Mouse (Mus musculus) heart, adult 2 months (tissue): ENCODE measurements around the gene Bsn. TPM values are rescaled to one million over a fixed set of nuclear protein-coding genes. Genes with fewer than 3 reads are reported as not detected.

Source experiments
- DNase-seq, 2 experiments: peaks; one replicate each; pipeline ENCODE4 v3.0.0; 2021
- H3K27ac ChIP-seq: fragments of 200-600 bp; 2 replicates; pipeline ENCODE4 v1.8.1; 2022
- H3K27me3 ChIP-seq: fragments of 200-500 bp; 2 replicates; pipeline ENCODE4 v1.6.1; 2012; ENCODE audit warnings: mild to moderate bottlenecking, low read length, inconsistent platforms, mixed read lengths; ENCODE audit not compliant: control insufficient read depth, insufficient read depth
- H3K36me3 ChIP-seq: fragments of 200-500 bp; 2 replicates; pipeline ENCODE4 v1.6.1; 2012; ENCODE audit warnings: low read length, inconsistent platforms; ENCODE audit not compliant: control insufficient read depth, insufficient read depth
- H3K4me1 ChIP-seq: fragments of 200-500 bp; 2 replicates; pipeline ENCODE4 v1.6.1; 2011; ENCODE audit warnings: low read length; ENCODE audit not compliant: control insufficient read depth, insufficient read depth
- H3K4me3 ChIP-seq: fragments of 200-600 bp; 2 replicates; pipeline ENCODE4 v1.8.1; 2022
- H3K79me2 ChIP-seq: fragments of 200-500 bp; replicated peaks from 2 replicates; pipeline ENCODE4 v1.6.1; 2012; ENCODE audit warnings: mild to moderate bottlenecking, inconsistent platforms, low read length, moderate library complexity, mixed read lengths; ENCODE audit not compliant: control insufficient read depth, insufficient read depth
- H3K9ac ChIP-seq: fragments of 200-500 bp; 2 replicates; pipeline ENCODE4 v1.6.1; 2012; ENCODE audit warnings: low read depth, mild to moderate bottlenecking, control low read depth, inconsistent platforms, low read length, mixed read lengths
- CTCF ChIP-seq: fragments of 200-600 bp; IDR thresholded peaks from 2 replicates; pipeline ENCODE4 v1.8.1; 2022; ENCODE audit warnings: antibody characterized with exemption, mild to moderate bottlenecking, moderate library complexity
- EP300 ChIP-seq: fragments of 200-500 bp; IDR thresholded peaks from 2 replicates; pipeline ENCODE4 v1.6.1; 2011; ENCODE audit warnings: low read depth, low read length, control low read depth; ENCODE audit not compliant: insufficient read depth
- POLR2A ChIP-seq: fragments of 200-500 bp; IDR thresholded peaks from 2 replicates; pipeline ENCODE4 v1.6.1; 2011; ENCODE audit warnings: mild to moderate bottlenecking, low read depth, low read length, control low read depth; ENCODE audit not compliant: insufficient read depth
- WGBS: fragments of 180-500 bp; shearing (Covaris S2); methylation state at CpG from one replicate; pipeline ENCODE4 v1.1.7; 2018; 5-methylcytosine and 5-hydroxymethylcytosine counted together
- intact Hi-C: fragments of 180-260 bp; cut with DNase I; formaldehyde crosslinking; loops from one replicate; pipeline ENCODE4 v1.15.1; 2025
- polyA plus RNA-seq: library from polyadenylated mRNA; depleted of rRNA; stranded (reverse); fragments of >200 nt; gene quantifications from 2 replicates; pipeline ENCODE4 v1.2.3, GENCODE M21; 2012
- total RNA-seq, 2 experiments: library from RNA; stranded (reverse); gene quantifications; 2 replicates each; pipeline ENCODE4 v1.2.3; 2021

Gene Bsn
- total and polyA plus RNA-seq, 3 experiments, result 0.03 to 0.10 (median 0.05) TPM

DNA sequence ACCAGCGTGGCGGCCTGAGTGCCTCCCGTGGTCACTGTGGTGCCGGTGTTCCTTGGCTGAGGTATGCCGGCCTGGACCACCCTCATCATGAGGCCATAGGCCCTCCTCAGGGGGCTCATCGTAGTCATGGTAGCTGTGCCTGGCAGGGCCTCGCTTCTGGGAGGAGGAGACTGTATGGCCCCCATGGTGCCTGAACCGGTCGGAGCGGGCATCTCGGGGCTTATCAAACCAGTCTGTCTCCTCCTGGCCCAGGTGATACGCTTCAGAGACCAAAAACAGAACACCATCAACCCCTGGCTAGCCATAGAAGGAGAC is 84.7 kb downstream of the Bsn start:
- H3K4me1 ChIP-seq, result no peaks in the 10 kb centered on the region

DNA sequence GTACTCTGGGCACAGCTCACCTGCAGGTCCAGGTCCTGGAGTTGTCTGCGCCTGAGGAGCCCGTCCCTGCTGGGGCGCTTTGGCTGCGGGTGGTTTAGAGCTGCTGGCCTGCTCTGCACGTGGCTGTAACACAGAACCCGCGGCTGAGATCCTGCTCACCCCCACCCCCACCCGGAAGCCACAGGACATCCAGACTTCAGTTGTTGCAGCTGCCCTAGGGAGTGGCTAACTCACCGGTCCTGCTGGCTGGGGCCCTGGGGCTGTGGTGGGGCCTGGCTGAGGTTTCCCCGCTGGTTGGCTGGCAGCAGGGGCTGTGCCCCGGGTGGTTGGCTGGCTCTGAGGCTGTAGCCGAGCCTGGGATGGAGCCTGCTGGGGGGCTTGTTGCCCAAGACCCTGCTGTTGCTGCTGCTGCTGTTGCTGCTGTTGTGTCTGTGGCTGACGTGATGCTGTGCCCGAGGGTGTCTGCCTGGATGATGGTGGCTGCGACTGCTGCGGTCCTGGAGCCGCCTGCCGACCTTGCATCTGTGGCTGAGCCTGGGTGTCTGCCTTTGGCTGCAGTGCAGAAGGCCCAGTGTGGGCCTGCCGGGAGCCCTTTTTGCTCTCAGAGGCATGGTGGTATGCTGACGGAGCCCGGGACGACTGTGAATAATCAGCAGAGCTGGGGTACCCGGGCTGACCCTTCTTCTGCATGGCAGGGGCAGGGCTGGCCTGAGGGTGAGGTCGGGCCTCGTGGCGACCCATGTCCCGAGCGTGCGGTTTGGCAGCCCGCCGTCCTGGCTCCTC is 85.2 kb downstream of the Bsn start:
- WGBS, result 58% methylated on average over 31 of the region's 31 CpGs
- DNase-seq, result no peak
- Histone ChIP-seq H3K79me2 (no peaks in the 10 kb centered on the region), H3K9ac (no peak overlapping the region), H3K27me3 (no peaks in the 10 kb centered on the region), H3K4me3 (no peak overlapping the region), H3K4me1 (no peaks in the 10 kb centered on the region), H3K27ac (no peak overlapping the region), H3K36me3 (no peaks in the 10 kb centered on the region)
- intact Hi-C loops, result no loop called here
- no peak for TF ChIP-seq POLR2A
- no peak for TF ChIP-seq EP300
- no peak for TF ChIP-seq CTCF

More for the DNA sequence above, 84.7 kb downstream of the Bsn start:
- Histone ChIP-seq H3K27me3 (no peaks in the 10 kb centered on the region), H3K9ac (no peak overlapping the region), H3K79me2 (no peaks in the 10 kb centered on the region), H3K36me3 (no peaks in the 10 kb centered on the region), H3K4me3 (no peak overlapping the region), H3K27ac (no peak overlapping the region)
- WGBS, result 90% methylated on average over 12 of the region's 12 CpGs
- intact Hi-C loops, result no loop called here
- TF ChIP-seq EP300 (no peak), POLR2A (no peak), CTCF (no peak)
- DNase-seq, result no peak

DNA sequence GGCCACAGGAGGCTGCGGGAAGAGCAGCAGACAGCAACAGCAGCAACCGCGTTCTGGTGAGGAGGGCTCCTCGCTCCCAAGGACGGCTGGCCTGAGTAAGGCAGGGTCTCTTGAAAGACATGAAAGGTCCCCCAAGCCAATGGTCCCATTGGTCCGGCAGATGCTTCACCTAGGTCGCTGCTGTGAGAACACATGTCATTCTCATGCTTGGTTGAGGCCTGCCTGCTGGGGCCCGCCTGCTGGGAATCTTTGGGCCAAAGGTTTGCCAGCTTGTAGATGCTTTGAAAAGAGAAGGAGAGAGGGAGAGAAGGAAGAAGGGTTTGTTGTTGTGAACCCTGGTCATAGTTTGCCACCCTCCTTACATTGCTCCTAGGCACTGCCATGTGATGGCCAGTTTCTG is 90.6 kb downstream of the Bsn start:
- Histone ChIP-seq H3K36me3 (no peaks in the 10 kb centered on the region), H3K79me2 (no peaks in the 10 kb centered on the region), H3K9ac (no peak overlapping the region), H3K27ac (no peak overlapping the region), H3K4me3 (no peak overlapping the region), H3K27me3 (no peaks in the 10 kb centered on the region), H3K4me1 (peaks cover 1% of the 10 kb centered on the region)
- no peak for TF ChIP-seq EP300
- no peak for TF ChIP-seq POLR2A
- TF ChIP-seq CTCF, result no peak
- intact Hi-C loops, result no loop called here
- no peak for DNase-seq
- WGBS, result 88% methylated on average over 8 of the region's 8 CpGs

DNA sequence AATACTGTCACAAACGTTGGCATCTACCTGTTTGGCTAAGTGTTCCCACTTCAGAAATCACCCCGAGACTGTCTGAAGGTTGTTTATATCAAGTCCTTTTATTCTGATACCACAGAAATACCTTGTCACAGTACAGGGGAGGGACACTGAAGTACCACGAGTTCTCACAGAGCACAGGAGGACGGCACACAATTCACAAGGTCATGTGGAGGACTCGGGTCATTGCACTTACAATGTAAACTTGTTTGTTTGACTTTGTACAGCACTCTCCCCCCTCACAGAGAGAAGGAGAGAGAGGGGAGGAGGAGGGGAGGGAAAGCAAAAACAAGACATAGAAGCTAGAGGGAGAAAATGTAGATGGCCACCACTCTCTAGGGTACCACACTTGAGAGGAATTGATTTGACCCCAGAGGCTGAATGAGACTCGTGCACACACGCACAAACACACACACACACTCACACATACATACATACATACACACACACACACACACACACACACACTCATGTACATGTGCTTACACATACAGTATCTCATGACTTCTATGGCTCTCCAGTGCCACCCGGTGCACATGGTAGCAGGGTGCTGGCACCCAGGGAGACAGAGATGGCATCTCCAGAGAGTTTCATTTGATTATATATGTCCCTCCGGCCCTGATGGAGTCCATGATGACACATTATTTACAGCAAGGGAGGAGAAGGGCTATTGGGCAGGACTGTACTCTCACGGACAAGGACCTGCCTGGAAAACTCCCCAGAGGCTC is 94.1 kb downstream of the Bsn start:
- H3K36me3 ChIP-seq, result no peaks in the 10 kb centered on the region
- peaks cover 3% of the 10 kb centered on the region for H3K4me1 ChIP-seq
- H3K79me2 ChIP-seq, result no peaks in the 10 kb centered on the region
- H3K27me3 ChIP-seq, result no peaks in the 10 kb centered on the region
- intact Hi-C loops, result loop anchor here (1.0 kb wide), 4 partner anchors 40 to 188 kb away; no protein-coding TSS in a partner anchor
- no peak for DNase-seq
- TF ChIP-seq POLR2A, result no peak
- TF ChIP-seq EP300, result no peak
- no peak for TF ChIP-seq CTCF
- H3K27ac ChIP-seq, result no peak overlapping the region
- no peak overlapping the region for H3K9ac ChIP-seq
- H3K4me3 ChIP-seq, result no peak overlapping the region
- 66% methylated on average over 10 of the region's 10 CpGs for WGBS

DNA sequence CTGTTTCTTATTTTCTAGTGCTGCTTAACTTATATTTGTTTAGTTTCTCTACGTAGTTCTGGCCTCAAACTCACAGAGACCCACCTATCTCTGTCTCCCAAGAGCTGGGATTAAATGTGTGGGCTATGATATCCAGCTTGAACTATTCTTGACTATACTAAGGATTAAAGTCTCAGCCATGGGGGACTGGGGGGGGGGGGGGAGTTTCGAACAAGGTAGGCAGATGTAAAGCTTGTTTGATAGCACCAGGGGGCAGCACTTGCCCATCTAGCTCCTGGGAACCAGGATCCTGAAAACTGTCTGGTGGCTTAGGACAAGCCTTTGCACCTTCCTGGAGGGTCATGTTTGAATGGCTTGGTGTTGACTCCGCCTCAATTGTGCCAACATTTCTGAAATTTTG is 94.7 kb downstream of the Bsn start:
- TF ChIP-seq EP300 (peak; percentile 79; the same call in 1 of the 2 replicates), CTCF (peak; percentile 82), POLR2A (no peak)

DNA sequence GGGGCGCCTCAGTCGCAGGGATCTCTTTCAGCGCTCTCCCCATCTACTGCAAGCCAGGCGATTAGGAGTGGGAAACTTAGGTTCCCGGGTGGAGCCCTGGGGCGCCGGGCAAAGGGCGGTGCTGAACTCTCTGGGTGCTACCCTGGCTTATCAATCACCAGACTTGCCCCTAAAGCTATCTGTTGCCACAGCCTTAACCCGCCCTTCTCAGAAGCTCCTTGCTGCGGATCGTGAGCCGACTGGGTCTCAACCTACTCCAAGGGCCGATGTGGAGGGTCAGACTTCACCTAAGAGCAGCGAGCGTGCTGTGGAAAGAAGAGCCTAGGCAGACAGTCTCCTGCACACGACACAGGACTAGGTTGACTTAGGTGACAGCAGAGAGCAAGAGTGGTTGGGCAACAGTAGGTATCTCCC is 95.2 kb downstream of the Bsn start:
- under 1% methylated on average over 16 of the region's 16 CpGs for WGBS
- H3K27me3 ChIP-seq, result no peaks in the 10 kb centered on the region
- H3K27ac ChIP-seq, result peak overlapping the region; percentile 67
- H3K4me3 ChIP-seq, result peak overlapping the region; percentile 83
- intact Hi-C loops, result loop anchor here (1.0 kb wide), 4 partner anchors 41 to 189 kb away; no protein-coding TSS in a partner anchor
- H3K79me2 ChIP-seq, result no peaks in the 10 kb centered on the region
- no peaks in the 10 kb centered on the region for H3K36me3 ChIP-seq
- TF ChIP-seq CTCF (no peak), POLR2A (no peak), EP300 (no peak)
- H3K9ac ChIP-seq, result peak overlapping the region; percentile 36
- DNase-seq, result peak in 1 of 2 experiments; percentile 56
- peaks cover 3% of the 10 kb centered on the region for H3K4me1 ChIP-seq

More for the DNA sequence above, 94.7 kb downstream of the Bsn start:
- H3K36me3 ChIP-seq, result no peaks in the 10 kb centered on the region
- H3K27me3 ChIP-seq, result no peaks in the 10 kb centered on the region
- WGBS, result 10% methylated on average over 3 of the region's 3 CpGs
- no peaks in the 10 kb centered on the region for H3K79me2 ChIP-seq
- H3K9ac ChIP-seq, result no peak overlapping the region
- peak overlapping the region; percentile 83 for H3K4me3 ChIP-seq
- no peak overlapping the region for H3K27ac ChIP-seq
- peaks cover 3% of the 10 kb centered on the region for H3K4me1 ChIP-seq
- intact Hi-C loops, result loop anchor here (1.0 kb wide), 4 partner anchors 41 to 189 kb away; no protein-coding TSS in a partner anchor
- peak; percentile 64 for DNase-seq
